Mouse (Mus musculus) left cerebral cortex, postnatal 36 days (tissue): ENCODE data around the gene Creb5. TPM values are rescaled to one million over a fixed set of nuclear protein-coding genes. Genes with fewer than 3 reads are reported as not detected.

Experiments
- DNase-seq, 2 experiments: peaks; one replicate each; pipeline ENCODE4 v3.0.0; 2021 to 2022; ENCODE audit warnings: low spot score in 2 of 2, mixed read lengths in 1 of 2
- intact Hi-C: fragments of 180-260 bp; cut with DNase I; formaldehyde crosslinking; loops from one replicate; pipeline ENCODE4 v1.15.1; 2025
- total RNA-seq, 2 experiments: library from RNA; stranded (reverse); gene quantifications; 2 replicates each; pipeline ENCODE4 v1.2.3; 2021

Gene Creb5
- total RNA-seq, 2 experiments from 2014 or later, result 3.7 to 4.5 TPM

GRCm38 (mm10) chr6:53573711-53574065 is 286.6 kb downstream of the Creb5 start:
- intact Hi-C loops, result no loop called here
- no peak for DNase-seq

GRCm38 (mm10) chr6:53574097-53574496 is 287.0 kb downstream of the Creb5 start:
- intact Hi-C loops, result no loop called here
- DNase-seq, result no peak

GRCm38 (mm10) chr6:53575191-53575590 is 288.1 kb downstream of the Creb5 start:
- no peak for DNase-seq
- intact Hi-C loops, result no loop called here

GRCm38 (mm10) chr6:53575836-53576235 is 288.8 kb downstream of the Creb5 start:
- DNase-seq, result no peak
- intact Hi-C loops, result no loop called here

- no peak for DNase-seq
- intact Hi-C loops, result no loop called here
Observed at GRCm38 (mm10) chr6:53576841-53577240, 289.8 kb downstream of the Creb5 start.

GRCm38 (mm10) chr6:53577776-53578175 is 290.7 kb downstream of the Creb5 start:
- no peak for DNase-seq
- intact Hi-C loops, result no loop called here

- DNase-seq, result no peak
- intact Hi-C loops, result no loop called here
Observed at GRCm38 (mm10) chr6:53580346-53580745, 293.3 kb downstream of the Creb5 start.

GRCm38 (mm10) chr6:53583234-53583875 is 296.3 kb downstream of the Creb5 start:
- DNase-seq, result peak; percentile 35 to 53
- intact Hi-C loops, result no loop called here

GRCm38 (mm10) chr6:53584718-53585405 is 297.8 kb downstream of the Creb5 start:
- peak; percentile 18 to 30 for DNase-seq
- intact Hi-C loops, result no loop called here

- intact Hi-C loops, result no loop called here
- no peak for DNase-seq
Observed at GRCm38 (mm10) chr6:53589746-53590145, 302.7 kb downstream of the Creb5 start.

GRCm38 (mm10) chr6:53592230-53592629 is 305.2 kb downstream of the Creb5 start:
- intact Hi-C loops, result no loop called here
- no peak for DNase-seq

GRCm38 (mm10) chr6:53593603-53594002 is 306.5 kb downstream of the Creb5 start:
- no peak for DNase-seq
- intact Hi-C loops, result no loop called here

GRCm38 (mm10) chr6:53594316-53594715 is 307.2 kb downstream of the Creb5 start:
- DNase-seq, result no peak
- intact Hi-C loops, result no loop called here

GRCm38 (mm10) chr6:53596402-53596801 is 309.3 kb downstream of the Creb5 start:
- intact Hi-C loops, result no loop called here
- no peak for DNase-seq

GRCm38 (mm10) chr6:53603041-53603440 is 316.0 kb downstream of the Creb5 start:
- intact Hi-C loops, result no loop called here
- no peak for DNase-seq

- intact Hi-C loops, result no loop called here
- DNase-seq, result no peak
Observed at GRCm38 (mm10) chr6:53603695-53604094, 316.6 kb downstream of the Creb5 start.

GRCm38 (mm10) chr6:53604386-53604785 is 317.3 kb downstream of the Creb5 start:
- intact Hi-C loops, result no loop called here
- DNase-seq, result no peak

- intact Hi-C loops, result no loop called here
- no peak for DNase-seq
Observed at GRCm38 (mm10) chr6:53605184-53605583, 318.1 kb downstream of the Creb5 start.

GRCm38 (mm10) chr6:53611451-53611945 is 324.4 kb downstream of the Creb5 start:
- intact Hi-C loops, result no loop called here
- no peak for DNase-seq

GRCm38 (mm10) chr6:53612681-53613080 is 325.6 kb downstream of the Creb5 start:
- no peak for DNase-seq
- intact Hi-C loops, result no loop called here

- no peak for DNase-seq
- intact Hi-C loops, result no loop called here
Observed at GRCm38 (mm10) chr6:53615440-53616211, 328.6 kb downstream of the Creb5 start.
